Mouse (Mus musculus) G1E (cell line): ENCODE data around the gene Fmo5. TPM values are rescaled to one million over a fixed set of nuclear protein-coding genes. Genes with fewer than 3 reads are reported as not detected.
A peak's percentile ranks its signal among the peaks of the same experiment; 100 is the strongest.

Experiments used
- ATAC-seq: 2 replicates; pipeline ENCODE4 v1.8.0; 2016; ENCODE audit warnings: mild to moderate bottlenecking; ENCODE audit not compliant: insufficient number of reproducible peaks, poor library complexity, low FRiP score, severe bottlenecking; ENCODE audit errors: extremely low read depth
- DNase-seq: peaks from one replicate; pipeline ENCODE4 v3.0.0; 2012; ENCODE audit warnings: low spot score
- H3K27me3 ChIP-seq: 2 replicates; pipeline ENCODE4 v1.6.1; 2012; ENCODE audit warnings: mild to moderate bottlenecking, low read length, inconsistent platforms; ENCODE audit not compliant: insufficient read depth
- H3K36me3 ChIP-seq: replicated peaks from 2 replicates; pipeline ENCODE3; 2012; ENCODE audit warnings: mild to moderate bottlenecking, inconsistent platforms
- H3K4me1 ChIP-seq: 2 replicates; pipeline ENCODE4 v1.6.1; 2012; ENCODE audit warnings: low read depth, low read length, inconsistent platforms, mixed read lengths; ENCODE audit not compliant: insufficient read depth
- H3K4me3 ChIP-seq: 2 replicates; pipeline ENCODE4 v1.5.1; 2012; ENCODE audit warnings: low read depth, mild to moderate bottlenecking, inconsistent platforms, low read length, moderate library complexity, mixed read lengths
- H3K9me3 ChIP-seq: replicated peaks from 2 replicates; pipeline ENCODE4 v1.6.1; 2012; ENCODE audit warnings: inconsistent platforms
- CTCF ChIP-seq: IDR thresholded peaks from 2 replicates; pipeline ENCODE4 v1.5.1; 2012; ENCODE audit warnings: low read depth, low read length, inconsistent platforms, mixed read lengths
- GATA1 ChIP-seq: IDR thresholded peaks from 2 replicates; pipeline ENCODE4 v1.6.1; 2012; ENCODE audit warnings: borderline replicate concordance, low read length, inconsistent platforms, mixed read lengths
- GATA2 ChIP-seq: IDR thresholded peaks from 2 replicates; pipeline ENCODE4 v1.6.1; 2012; ENCODE audit warnings: low read depth, low read length, inconsistent platforms, borderline replicate concordance
- POLR2AphosphoS5 ChIP-seq: IDR thresholded peaks from 2 replicates; pipeline ENCODE4 v1.6.1; 2012; ENCODE audit warnings: low read depth, low read length, inconsistent platforms; ENCODE audit not compliant: insufficient replicate concordance
- TAL1 ChIP-seq: conservative IDR thresholded peaks from 2 replicates; pipeline ENCODE4 v1.6.1; 2012; ENCODE audit warnings: low read depth, low read length, inconsistent platforms, mixed read lengths
- polyA plus RNA-seq: library from polyadenylated mRNA; stranded (reverse); fragments of >175 nt; gene quantifications from 2 replicates; pipeline ENCODE4 v1.2.3, GENCODE M21; 2012
- total RNA-seq, 2 experiments: library from RNA; stranded (forward) in 1 of 2; stranded (reverse) in 1 of 2; fragments of 200-1000 nt in 1 of 2; fragments of >200 nt in 1 of 2; fragmentation: Nextera tagmentation in 1 of 2; gene quantifications; 2 replicates each; pipeline ENCODE4 v1.2.3; 2014 to 2017

Gene Fmo5
- total and polyA plus RNA-seq, 3 experiments = 0.25 to 7.4 (median 1.5) TPM

DNA sequence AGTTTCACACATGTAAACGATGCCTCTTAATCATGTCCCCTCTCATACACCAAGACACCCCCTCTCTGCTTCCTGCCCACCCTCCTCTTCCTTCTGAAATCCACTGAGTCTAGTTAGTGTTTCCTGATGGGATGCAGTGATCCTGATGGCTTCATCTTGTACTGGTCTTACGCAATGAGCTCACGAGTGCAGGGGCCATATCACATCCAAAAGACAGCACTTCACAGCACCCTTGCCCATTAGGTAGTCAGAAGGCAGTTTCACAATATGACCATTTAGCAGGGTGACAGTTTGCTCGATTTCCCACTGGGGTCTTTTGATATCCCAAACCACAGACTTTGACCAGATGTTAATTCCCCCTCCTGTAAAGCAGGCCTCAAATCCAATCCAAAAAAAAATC is 12.7 kb upstream of the Fmo5 start:
- H3K9me3 ChIP-seq = no peaks in the 10 kb centered on the region
- H3K4me3 ChIP-seq = no peak overlapping the region
- DNase-seq (no peak), ATAC-seq (no peak)
- peaks cover 4% of the 10 kb centered on the region; the same call in 1 of the 2 replicates for H3K4me1 ChIP-seq
- no peak for TF ChIP-seq CTCF
- no peak for TF ChIP-seq TAL1
- no peak for TF ChIP-seq POLR2AphosphoS5
- no peak for TF ChIP-seq GATA1
- no peak for TF ChIP-seq GATA2
- H3K27me3 ChIP-seq = peaks cover 12% of the 10 kb centered on the region
- no peaks in the 10 kb centered on the region for H3K36me3 ChIP-seq

- DNase-seq (no peak), ATAC-seq (no peak)
- H3K36me3 ChIP-seq = no peaks in the 10 kb centered on the region
- no peaks in the 10 kb centered on the region for H3K9me3 ChIP-seq
- no peak overlapping the region for H3K4me3 ChIP-seq
- peaks cover 13% of the 10 kb centered on the region for H3K27me3 ChIP-seq
- peaks cover 4% of the 10 kb centered on the region; the same call in 1 of the 2 replicates for H3K4me1 ChIP-seq
- TF ChIP-seq GATA1 = no peak
- no peak for TF ChIP-seq GATA2
- TF ChIP-seq CTCF = no peak
- no peak for TF ChIP-seq POLR2AphosphoS5
- no peak for TF ChIP-seq TAL1
Measured at GRCm38 (mm10) chr3:97617091-97617825, 11.3 kb upstream of the Fmo5 start.

DNA sequence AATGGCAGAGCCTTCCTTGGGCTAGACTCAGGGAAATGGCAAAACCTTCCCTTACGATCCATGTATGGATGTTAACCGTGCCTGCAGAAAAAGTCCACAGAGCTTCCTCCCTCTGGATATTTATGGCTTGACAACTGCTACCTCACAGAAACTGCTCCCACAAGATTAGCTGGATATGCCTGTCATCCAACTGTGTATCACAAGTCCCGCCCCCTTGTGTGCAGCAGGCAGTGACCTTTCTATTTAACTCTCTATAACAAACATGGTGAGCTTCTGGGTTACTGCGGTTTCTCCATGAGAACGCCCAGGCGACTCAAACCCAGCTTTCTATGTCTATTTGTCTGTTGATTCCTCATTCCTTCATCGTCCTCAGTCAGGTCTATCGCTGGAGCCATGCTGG is 10.7 kb upstream of the Fmo5 start:
- ATAC-seq = no peak
- H3K4me3 ChIP-seq = no peak overlapping the region

DNA sequence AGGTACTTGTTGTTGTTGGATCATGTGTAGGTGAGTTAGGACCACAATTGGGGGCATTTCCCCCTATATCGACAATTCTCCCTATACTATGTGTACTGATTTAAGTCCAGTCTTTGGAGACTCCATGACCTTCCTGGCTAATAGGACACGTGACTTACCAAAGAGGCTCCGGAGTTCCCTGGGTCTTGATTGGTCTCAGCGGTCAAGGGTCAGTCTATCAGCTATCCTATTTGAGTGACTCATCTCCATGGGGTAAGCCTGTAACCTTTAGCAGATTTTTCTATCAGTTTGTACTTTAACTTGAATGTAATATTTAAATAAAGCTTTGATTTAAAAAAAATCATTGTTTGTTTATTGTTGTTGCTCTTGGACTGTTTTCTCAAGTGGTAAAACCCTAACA is 7.9 kb upstream of the Fmo5 start:
- Histone ChIP-seq H3K36me3 (no peaks in the 10 kb centered on the region), H3K27me3 (peaks cover 17% of the 10 kb centered on the region), H3K4me3 (no peak overlapping the region), H3K4me1 (peaks cover 9% of the 10 kb centered on the region), H3K9me3 (no peaks in the 10 kb centered on the region)
- ATAC-seq (no peak), DNase-seq (no peak)
- TF ChIP-seq GATA1 (no peak), TAL1 (no peak), CTCF (no peak), GATA2 (no peak), POLR2AphosphoS5 (no peak)

More for the DNA sequence above, 10.7 kb upstream of the Fmo5 start:
- H3K4me1 ChIP-seq = peaks cover 4% of the 10 kb centered on the region; the same call in 1 of the 2 replicates
- H3K27me3 ChIP-seq = peaks cover 9% of the 10 kb centered on the region
- no peaks in the 10 kb centered on the region for H3K36me3 ChIP-seq
- DNase-seq = no peak
- no peaks in the 10 kb centered on the region for H3K9me3 ChIP-seq
- TF ChIP-seq GATA1 (no peak), CTCF (no peak), TAL1 (no peak), GATA2 (no peak), POLR2AphosphoS5 (no peak)

DNA sequence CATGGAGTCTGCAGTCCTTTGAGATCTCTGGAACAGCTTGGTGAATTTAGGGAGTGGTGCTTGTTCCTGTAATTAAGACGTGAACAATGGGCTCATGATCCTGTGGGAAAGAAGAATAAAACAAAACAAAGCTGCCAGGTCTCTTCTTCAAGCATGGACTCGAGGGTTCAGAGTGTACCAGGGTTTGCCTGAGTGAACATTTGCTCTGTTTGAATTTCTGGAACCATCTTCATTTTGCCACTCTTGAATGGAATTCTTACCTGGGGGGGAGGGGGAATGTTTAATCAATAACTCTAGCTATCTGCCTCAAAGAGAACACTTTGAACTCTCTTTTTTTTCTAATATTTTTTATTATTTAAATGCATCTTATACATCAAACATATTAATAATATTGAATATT is 4.0 kb upstream of the Fmo5 start:
- TF ChIP-seq TAL1 (no peak), GATA2 (no peak)
- DNase-seq (no peak), ATAC-seq (no peak)
- Histone ChIP-seq H3K36me3 (no peaks in the 10 kb centered on the region), H3K4me1 (peaks cover 15% of the 10 kb centered on the region), H3K4me3 (no peak overlapping the region), H3K27me3 (peaks cover 10% of the 10 kb centered on the region; the same call in 1 of the 2 replicates), H3K9me3 (no peaks in the 10 kb centered on the region)

- peak overlapping the region; percentile 55; the same call in 1 of the 2 replicates for H3K4me3 ChIP-seq
- no peak for DNase-seq
- no peak for ATAC-seq
Measured at GRCm38 (mm10) chr3:97627893-97628292, 711 bp upstream of the Fmo5 start.

GRCm38 (mm10) chr3:97629941-97630340 is 1.3 kb downstream of the Fmo5 start:
- Histone ChIP-seq H3K4me3 (no peak overlapping the region), H3K36me3 (no peaks in the 10 kb centered on the region)
- no peak for ATAC-seq

More at GRCm38 (mm10) chr3:97627893-97628292, 711 bp upstream of the Fmo5 start:
- peaks cover 7% of the 10 kb centered on the region; the same call in 1 of the 2 replicates for H3K27me3 ChIP-seq
- no peak for TF ChIP-seq CTCF
- no peak for TF ChIP-seq GATA1
- no peak for TF ChIP-seq TAL1
- TF ChIP-seq POLR2AphosphoS5 = no peak
- no peak for TF ChIP-seq GATA2
- H3K36me3 ChIP-seq = no peaks in the 10 kb centered on the region
- H3K4me1 ChIP-seq = peaks cover 15% of the 10 kb centered on the region
- no peaks in the 10 kb centered on the region for H3K9me3 ChIP-seq

More at GRCm38 (mm10) chr3:97629941-97630340, 1.3 kb downstream of the Fmo5 start:
- H3K4me1 ChIP-seq = peaks cover 9% of the 10 kb centered on the region
- H3K9me3 ChIP-seq = no peaks in the 10 kb centered on the region
- H3K27me3 ChIP-seq = no peaks in the 10 kb centered on the region
- TF ChIP-seq POLR2AphosphoS5 = no peak
- no peak for TF ChIP-seq GATA1
- no peak for TF ChIP-seq CTCF
- no peak for TF ChIP-seq TAL1
- TF ChIP-seq GATA2 = no peak
- DNase-seq = no peak
